Mouse (Mus musculus): Measurements from ENCODE around the gene Ppp2r2d.

- TF ChIP-seq CTCF (IDR thresholded peaks at IDR 0.05; ENCODE audit: low read depth, low read length) (no peak), GATA1 (IDR thresholded peaks at IDR 0.05; ENCODE audit: borderline replicate concordance, low read length) (no peak), TAL1 (conservative IDR thresholded peaks at IDR 0.05; ENCODE audit: low read depth, low read length) (no peak)
Observed at GRCm38 (mm10) chr7:138928456-138928855, 82.6 kb downstream of the Ppp2r2d start.

Measured in G1E (cell line).